In the genomic region with DNA sequence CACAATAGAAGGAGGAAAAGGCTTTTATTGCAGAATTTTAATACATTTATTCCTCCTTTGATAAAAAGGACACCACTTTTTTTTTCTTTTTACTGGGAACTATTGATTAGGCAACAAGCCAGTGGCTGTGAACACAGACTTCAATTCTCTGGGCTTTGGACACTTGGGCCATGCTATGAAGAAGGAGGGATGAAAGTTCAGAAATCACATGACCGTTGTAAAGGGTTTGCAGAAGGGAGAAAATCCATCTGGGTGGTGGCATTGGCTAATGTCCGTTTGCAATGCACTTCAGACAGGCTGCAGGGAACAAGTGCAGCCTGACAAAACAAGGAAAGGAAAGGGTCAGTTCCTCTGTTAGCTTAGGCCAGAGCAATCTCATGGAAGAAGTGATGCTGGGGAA, we compare ENCODE assay signal across 23 mouse cellular contexts.
DNase-seq lines count a peak whose midpoint lies in the region; ATAC-seq and TF ChIP-seq lines count a peak whose summit lies in the region.
"Had no signal": no experiment of that assay in that cellular context is flagged by ENCODE, and none has a peak within 500 bp of the region (broad histone marks: within the 10 kb centered on the region; RNA-seq: fewer than 3 reads in every experiment).

No protein-coding gene starts in this region.

- H3K36me3 ChIP-seq in kidney, embryonic 16.5 days (ENCODE audit: insufficient read depth, low read length) = no peaks in the 10 kb centered on the region
- no peaks in the 10 kb centered on the region for H3K36me3 ChIP-seq in liver, adult 2 months (ENCODE audit: control insufficient read depth, insufficient read depth, low read length)
- H3K36me3 ChIP-seq in liver, embryonic 12.5 days = no peaks in the 10 kb centered on the region
- H3K36me3 ChIP-seq: embryonic facial prominence, embryonic 13.5 days; embryonic facial prominence, embryonic 15.5 days; forebrain, embryonic 10.5 days; forebrain, embryonic 12.5 days had no signal

- no peaks in the 10 kb centered on the region for H3K79me2 ChIP-seq in liver, adult 2 months (ENCODE audit: control insufficient read depth, insufficient read depth, low read length)

- H3K4me1 ChIP-seq in kidney, embryonic 16.5 days (ENCODE audit: insufficient read depth, low read length) = no peaks in the 10 kb centered on the region
- H3K4me1 ChIP-seq in liver, adult 2 months (ENCODE audit: control insufficient read depth, insufficient read depth, low read length) = peaks cover 6% of the 10 kb centered on the region
- H3K4me1 ChIP-seq in liver, embryonic 12.5 days = no peaks in the 10 kb centered on the region
- H3K4me1 ChIP-seq: embryonic facial prominence, embryonic 13.5 days; embryonic facial prominence, embryonic 15.5 days; forebrain, embryonic 10.5 days; forebrain, embryonic 12.5 days had no signal

- no peak overlapping the region for H3K4me3 ChIP-seq in kidney, embryonic 16.5 days (ENCODE audit: low read length)
- H3K4me3 ChIP-seq in liver, adult 2 months (ENCODE audit: insufficient read depth, low read depth, low read length) = no peak overlapping the region
- no peak overlapping the region for H3K4me3 ChIP-seq in liver, embryonic 12.5 days
- H3K4me3 ChIP-seq: embryonic facial prominence, embryonic 13.5 days; embryonic facial prominence, embryonic 15.5 days; erythroblast, embryonic 14.5 days; forebrain, embryonic 10.5 days; forebrain, embryonic 12.5 days had no signal

- ATAC-seq in kidney, embryonic 16.5 days (ENCODE audit: low FRiP score, low TSS enrichment) = no peak
- no peak for ATAC-seq in liver, embryonic 12.5 days
- ATAC-seq: forebrain, embryonic 14.5 days had no signal

- no peak overlapping the region for H3K9ac ChIP-seq in kidney, embryonic 16.5 days (replicated peaks; ENCODE audit: low read length)
- H3K9ac ChIP-seq in liver, adult 2 months (ENCODE audit: low read depth, low read length) = no peak overlapping the region
- no peak overlapping the region for H3K9ac ChIP-seq in liver, embryonic 12.5 days
- H3K9ac ChIP-seq: embryonic facial prominence, embryonic 13.5 days; embryonic facial prominence, embryonic 15.5 days; forebrain, embryonic 12.5 days had no signal

- peak; percentile 5 for DNase-seq in kidney, adult 11 months
- DNase-seq in kidney, postnatal 14 days = no peak
- peak; percentile 13 to 26 for DNase-seq in kidney, adult 8-10 months
- DNase-seq in liver, adult 2 months (ENCODE audit: extremely low read depth, low read depth, low spot score) = peak; percentile 63
- DNase-seq in thymus, postnatal 10 days (ENCODE audit: low spot score in 2 of 2) = no peak
- DNase-seq: adrenal gland, adult 2 months; adrenal gland, postnatal 10 days; adrenal gland, postnatal 25 days; cerebellum, adult 11 months; cerebellum, adult 18-20 months; cerebellum, adult 8-10 months; cerebellum, adult 9-11 months; cerebellum, postnatal 14 days; cerebellum, postnatal 36 days; embryo, embryonic 11 days had no signal

- H3K4me2 ChIP-seq in kidney, embryonic 16.5 days (replicated peaks; ENCODE audit: low read depth, low read length) = no peak overlapping the region
- H3K4me2 ChIP-seq in liver, embryonic 12.5 days = no peak overlapping the region
- H3K4me2 ChIP-seq: embryonic facial prominence, embryonic 13.5 days; embryonic facial prominence, embryonic 15.5 days; forebrain, embryonic 12.5 days had no signal

- no peaks in the 10 kb centered on the region for H3K27me3 ChIP-seq in kidney, embryonic 16.5 days (ENCODE audit: insufficient read depth, low read length)
- H3K27me3 ChIP-seq in liver, adult 2 months (ENCODE audit: control insufficient read depth, insufficient read depth, low read length) = no peaks in the 10 kb centered on the region
- no peaks in the 10 kb centered on the region for H3K27me3 ChIP-seq in liver, embryonic 12.5 days (replicated peaks)
- H3K27me3 ChIP-seq: embryonic facial prominence, embryonic 13.5 days; embryonic facial prominence, embryonic 15.5 days; forebrain, embryonic 12.5 days had no signal

- 0 out of 2 replicates have a peak, but pooled peaks cover under 1% of the 10 kb centered on the region for H3K9me3 ChIP-seq in kidney, embryonic 16.5 days (ENCODE audit: low read length)
- H3K9me3 ChIP-seq in liver, embryonic 12.5 days (replicated peaks) = no peaks in the 10 kb centered on the region; the same call in 1 of the 2 replicates
- H3K9me3 ChIP-seq: embryonic facial prominence, embryonic 13.5 days; embryonic facial prominence, embryonic 15.5 days; forebrain, embryonic 10.5 days; forebrain, embryonic 12.5 days had no signal

- TF ChIP-seq POLR2A in liver, adult 2 months (IDR thresholded peaks at IDR 0.05; ENCODE audit: extremely low read depth, insufficient read depth, low read length) = no peak

- TF ChIP-seq CTCF in liver, adult 2 months (IDR thresholded peaks at IDR 0.05; ENCODE audit: low read depth, low read length) = no peak

- no peak overlapping the region for H3K27ac ChIP-seq in kidney, embryonic 16.5 days (ENCODE audit: low read length)
- no peak overlapping the region; the same call in 1 of the 2 replicates for H3K27ac ChIP-seq in liver, adult 2 months (replicated peaks; ENCODE audit: insufficient read depth, low read depth, low read length)
- H3K27ac ChIP-seq in liver, embryonic 12.5 days = no peak overlapping the region
- H3K27ac ChIP-seq: embryonic facial prominence, embryonic 13.5 days; embryonic facial prominence, embryonic 15.5 days; forebrain, embryonic 10.5 days; forebrain, embryonic 12.5 days had no signal

- 58% methylated on average over 2 of the region's 2 CpGs for WGBS in kidney, embryonic 16.5 days
- WGBS in liver, adult 2 months = 20% methylated on average over 2 of the region's 2 CpGs
- 46% methylated on average over 2 of the region's 2 CpGs for WGBS in liver, embryonic 12.5 days (ENCODE audit: insufficient replicate concordance)

Comparison
In these comparisons a context has a peak if more than half of its experiments do, and no peak if none do; other contexts are left out.
1. DNase-seq: peak in kidney, adult 11 months (single experiment), kidney, adult 8-10 months (2 of 2) and liver, adult 2 months (single experiment); none in kidney, postnatal 14 days (single experiment) and thymus, postnatal 10 days (0 of 2).